Mouse (Mus musculus) erythroblast, embryonic 14.5 days (primary cell): Measurements from ENCODE around the gene Ubac1.

Experiments used
- GATA1 ChIP-seq: IDR thresholded peaks from 2 replicates; pipeline ENCODE4 v1.6.1; 2012; ENCODE audit warnings: low read length, inconsistent platforms, mixed read lengths
- TAL1 ChIP-seq: IDR thresholded peaks from 3 replicates; pipeline ENCODE4 v1.6.1; 2012; ENCODE audit warnings: low read length, inconsistent platforms, mixed read lengths

GRCm38 (mm10) chr2:25989651-25990050, 31.9 kb downstream of the Ubac1 start:
- TF ChIP-seq GATA1 (no peak), TAL1 (peak; percentile 25; the same call in 1 of the 3 replicates)
